Mouse (Mus musculus) heart, embryonic 10.5 days (tissue): ENCODE data around the gene Gm2056. TPM values are rescaled to one million over a fixed set of nuclear protein-coding genes. Genes with fewer than 3 reads are reported as not detected.
"Not testable (repeated sequence)": the region's sequence is repeated elsewhere in the genome, so short reads cannot be mapped to it uniquely, and the experiment has no call there.

Experiments
- DNase-seq: peaks from one replicate; pipeline ENCODE4 v3.0.0-alpha.2; 2017; ENCODE audit warnings: low spot score
- H3K27ac ChIP-seq: fragments of 300-500 bp; sonication (generic); 2 replicates; pipeline ENCODE4 v1.5.1; 2016; ENCODE audit warnings: mild to moderate bottlenecking
- H3K27me3 ChIP-seq: fragments of 300-500 bp; sonication (generic); 2 replicates; pipeline ENCODE4 v1.6.1; 2016; ENCODE audit warnings: mild to moderate bottlenecking; ENCODE audit not compliant: poor library complexity, insufficient read depth, severe bottlenecking
- H3K36me3 ChIP-seq: fragments of 300-500 bp; sonication (generic); 2 replicates; pipeline ENCODE4 v1.6.1; 2016; ENCODE audit warnings: mild to moderate bottlenecking, moderate library complexity
- H3K4me1 ChIP-seq: fragments of 300-500 bp; sonication (generic); 2 replicates; pipeline ENCODE4 v1.6.1; 2016; ENCODE audit warnings: mild to moderate bottlenecking
- H3K4me3 ChIP-seq: fragments of 300-500 bp; sonication (generic); 2 replicates; pipeline ENCODE4 v1.5.1; 2016; ENCODE audit warnings: mild to moderate bottlenecking, moderate library complexity
- H3K9me3 ChIP-seq: fragments of 300-500 bp; sonication (generic); 2 replicates; pipeline ENCODE4 v1.6.1; 2016; ENCODE audit warnings: mild to moderate bottlenecking, moderate library complexity
- WGBS: fragments of 180-500 bp; shearing (Covaris S2); methylation state at CpG from one replicate; pipeline ENCODE4 v1.1.7; 2016; 5-methylcytosine and 5-hydroxymethylcytosine counted together
- polyA plus RNA-seq: library from polyadenylated mRNA; unstranded; fragments of >200 nt; fragmentation: Nextera tagmentation; extraction: Ambion mirVana; gene quantifications from 2 replicates; pipeline ENCODE4 v1.2.1, GENCODE M21; 2016

Gene Gm2056
- not detected in 2 replicates for polyA plus RNA-seq

DNA sequence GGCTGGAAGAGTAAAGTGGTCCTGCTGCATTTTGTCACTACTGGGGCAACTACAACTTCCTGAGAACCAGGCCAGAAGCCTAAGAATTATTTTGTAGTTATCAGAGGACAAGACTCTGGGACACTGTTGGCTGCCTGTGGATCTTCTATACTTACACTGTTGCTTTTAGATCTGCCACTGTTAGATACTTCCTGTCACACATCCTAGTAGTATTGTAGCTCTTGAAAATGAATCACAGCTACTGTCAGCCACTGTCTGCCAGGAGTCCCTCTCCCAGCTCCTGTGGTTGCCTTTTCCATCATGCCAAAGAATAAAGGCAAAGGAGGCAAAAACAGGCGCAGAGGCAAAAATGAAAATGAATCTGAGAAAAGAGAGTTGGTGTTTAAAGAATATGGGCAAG lies at the start of gene Gm2056:
Gene Gm2056, plus strand, starts transcription at position 301 of the 400 bp plus-strand sequence.
- H3K36me3 ChIP-seq, H3K9me3 ChIP-seq, H3K27me3 ChIP-seq, H3K4me3 ChIP-seq, DNase-seq, H3K27ac ChIP-seq, H3K4me1 ChIP-seq: not testable (repeated sequence)
- 72% methylated on average over 1 of the region's 1 CpGs for WGBS

DNA sequence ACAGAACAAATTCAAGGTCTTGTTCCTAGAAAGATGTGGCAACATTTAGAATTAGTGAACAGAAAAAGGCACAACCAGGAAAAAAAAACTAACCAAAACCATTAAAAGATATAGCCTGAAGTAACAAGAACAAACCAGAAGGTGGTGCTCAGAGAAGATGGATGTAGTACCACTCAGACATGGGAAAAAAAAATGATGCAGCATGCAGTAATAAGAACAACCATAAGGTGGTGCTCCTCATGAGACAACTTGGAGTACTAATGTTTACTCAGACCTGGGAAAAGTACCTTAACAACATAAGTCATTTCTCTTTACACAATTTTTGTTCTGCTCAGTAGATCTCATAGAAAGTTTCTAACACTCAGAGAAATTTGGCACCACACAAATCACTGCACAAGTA lies 42.8 kb upstream of the Gm2056 start:
- not testable (repeated sequence) for H3K4me3 ChIP-seq, H3K4me1 ChIP-seq, H3K27ac ChIP-seq, DNase-seq, H3K9me3 ChIP-seq, H3K27me3 ChIP-seq, H3K36me3 ChIP-seq

DNA sequence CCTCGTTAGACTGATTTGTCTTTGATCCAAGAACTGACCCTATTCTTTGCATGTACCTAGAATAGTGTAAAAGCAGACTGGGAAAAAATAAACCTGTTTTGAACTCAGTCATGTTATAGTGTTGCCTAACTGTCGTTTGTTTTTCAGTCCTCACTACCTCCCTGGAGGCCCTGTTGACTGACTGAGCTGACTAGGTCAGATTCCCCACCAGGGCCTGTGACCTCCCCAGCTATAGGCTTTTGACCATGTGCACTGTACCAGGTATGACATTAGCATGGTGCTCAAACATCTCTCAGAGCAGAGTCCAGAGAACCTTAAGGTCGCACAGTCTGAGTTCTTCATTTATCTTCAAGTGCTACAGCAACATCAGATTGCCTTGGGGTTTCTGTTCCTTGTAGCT lies 22.7 kb upstream of the Gm2056 start:
- H3K9me3 ChIP-seq, DNase-seq, H3K27me3 ChIP-seq, H3K27ac ChIP-seq, H3K4me3 ChIP-seq, H3K4me1 ChIP-seq, H3K36me3 ChIP-seq: not testable (repeated sequence)
- WGBS = 64% methylated on average over 3 of the region's 3 CpGs

DNA sequence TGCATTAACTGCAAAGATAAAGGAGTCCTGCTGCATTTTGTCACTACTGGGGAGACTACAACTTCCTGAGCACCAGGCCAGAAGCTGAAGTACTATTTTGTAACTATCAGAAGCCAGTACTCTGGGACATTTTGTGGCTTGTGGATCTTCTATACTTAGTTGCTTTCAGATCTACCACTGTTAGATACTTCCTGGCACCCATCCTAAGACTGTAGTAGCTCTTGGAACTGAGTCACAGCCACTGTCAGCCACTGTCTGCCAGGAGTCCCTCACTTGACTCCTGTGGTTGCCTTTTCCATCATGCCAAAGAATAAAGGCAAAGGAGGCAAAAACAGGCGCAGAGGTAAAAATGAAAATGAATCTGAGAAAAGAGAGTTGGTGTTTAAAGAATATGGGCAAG lies 15.3 kb upstream of the Gm2056 start, which contains the start of gene Gm2075:
Gene Gm2075, plus strand, starts transcription at position 301 of the 400 bp plus-strand sequence.
- not testable (repeated sequence) for H3K4me1 ChIP-seq, H3K4me3 ChIP-seq
- WGBS = no CpG with 5 or more reads among the region's 1 CpGs

DNA sequence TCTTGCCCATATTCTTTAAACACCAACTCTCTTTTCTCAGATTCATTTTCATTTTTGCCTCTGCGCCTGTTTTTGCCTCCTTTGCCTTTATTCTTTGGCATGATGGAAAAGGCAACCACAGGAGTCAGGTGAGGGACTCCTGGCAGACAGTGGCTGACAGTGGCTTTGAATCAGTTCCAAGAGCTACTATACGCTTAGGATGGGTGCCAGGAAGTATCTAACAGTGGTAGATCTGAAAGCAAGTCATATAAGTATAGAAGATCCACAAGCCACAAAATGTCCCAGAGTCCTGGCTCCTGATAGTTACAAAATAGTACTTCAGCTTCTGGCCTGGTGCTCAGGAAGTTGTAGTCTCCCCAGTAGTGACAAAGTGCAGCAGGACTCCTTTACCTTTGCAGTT lies 8.1 kb upstream of the Gm2056 start, which contains the start of gene Gm6803:
Gene Gm6803, minus strand, starts transcription at position 101 of the 400 bp plus-strand sequence.
- H3K27me3 ChIP-seq, H3K36me3 ChIP-seq, H3K4me1 ChIP-seq, H3K9me3 ChIP-seq, H3K27ac ChIP-seq, H3K4me3 ChIP-seq, DNase-seq: not testable (repeated sequence)
- WGBS = 69% methylated on average over 2 of the region's 2 CpGs

More for the DNA sequence above, 15.3 kb upstream of the Gm2056 start, which contains the start of gene Gm2075:
- not testable (repeated sequence) for H3K9me3 ChIP-seq, H3K27me3 ChIP-seq, DNase-seq, H3K27ac ChIP-seq, H3K36me3 ChIP-seq

DNA sequence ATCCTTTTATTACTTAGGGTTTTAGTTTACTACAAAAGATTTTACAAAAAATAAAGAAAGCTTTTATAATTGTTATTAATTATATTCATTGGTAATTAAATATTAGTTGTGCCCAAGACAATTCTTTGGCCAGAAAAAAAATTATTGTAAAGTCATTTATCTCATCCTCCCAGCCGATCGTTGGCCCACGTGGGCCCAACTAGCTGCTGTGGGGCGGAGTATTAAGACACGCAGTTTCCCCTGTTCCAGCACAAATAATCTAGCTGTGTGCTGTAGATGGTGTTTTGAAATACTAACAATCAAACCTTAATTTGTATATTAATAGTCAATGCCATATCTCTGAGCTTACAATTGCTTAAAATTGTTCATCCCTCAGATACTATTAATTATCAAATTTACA lies 5.4 kb downstream of the Gm2056 start:
- H3K9me3 ChIP-seq, H3K27ac ChIP-seq, H3K4me1 ChIP-seq, H3K36me3 ChIP-seq, H3K4me3 ChIP-seq, H3K27me3 ChIP-seq, DNase-seq: not testable (repeated sequence)
- WGBS = 93% methylated on average over 5 of the region's 5 CpGs

DNA sequence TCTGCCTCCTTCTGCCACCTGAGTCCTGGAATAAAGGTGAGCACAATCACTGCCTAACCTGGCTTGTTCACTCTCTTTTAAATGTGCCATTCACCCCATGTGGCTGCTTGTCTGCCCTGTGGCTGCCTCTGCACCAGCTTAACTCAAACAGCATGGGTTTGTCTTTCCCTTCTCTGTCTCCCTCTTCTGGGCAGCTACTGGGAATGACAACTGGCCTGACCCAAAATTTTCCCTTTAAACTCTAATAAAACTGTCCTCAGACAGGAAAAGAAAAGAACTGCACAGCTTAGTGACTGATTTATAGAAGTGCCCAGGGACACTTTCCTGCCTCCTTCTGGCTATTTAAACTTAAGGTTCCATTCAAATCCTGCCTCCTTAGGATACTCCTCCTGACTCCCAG lies 12.3 kb downstream of the Gm2056 start:
- not testable (repeated sequence) for DNase-seq, H3K9me3 ChIP-seq, H3K27me3 ChIP-seq, H3K4me3 ChIP-seq, H3K36me3 ChIP-seq, H3K4me1 ChIP-seq, H3K27ac ChIP-seq

DNA sequence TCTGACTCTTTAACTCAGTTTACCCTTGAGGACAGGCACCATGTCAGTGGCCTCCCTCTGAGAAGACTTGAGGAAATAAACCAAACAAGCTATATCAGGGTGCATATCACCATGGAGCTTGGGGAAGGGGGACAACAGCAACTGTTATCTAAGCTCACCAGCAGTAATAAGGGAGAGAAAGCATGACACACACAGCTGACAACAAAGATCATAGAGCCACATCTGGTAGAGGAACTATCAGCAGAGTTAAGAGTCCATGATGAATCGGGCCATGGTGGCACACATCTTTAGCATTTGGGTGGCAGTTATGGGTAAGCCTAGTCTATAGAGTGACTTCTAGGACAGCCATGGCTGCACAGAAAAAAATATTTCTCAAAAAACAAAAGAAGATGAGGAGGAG lies 12.9 kb downstream of the Gm2056 start:
- H3K36me3 ChIP-seq, H3K4me3 ChIP-seq, DNase-seq, H3K27ac ChIP-seq, H3K9me3 ChIP-seq, H3K4me1 ChIP-seq, H3K27me3 ChIP-seq: not testable (repeated sequence)
- 73% methylated on average over 1 of the region's 1 CpGs for WGBS

DNA sequence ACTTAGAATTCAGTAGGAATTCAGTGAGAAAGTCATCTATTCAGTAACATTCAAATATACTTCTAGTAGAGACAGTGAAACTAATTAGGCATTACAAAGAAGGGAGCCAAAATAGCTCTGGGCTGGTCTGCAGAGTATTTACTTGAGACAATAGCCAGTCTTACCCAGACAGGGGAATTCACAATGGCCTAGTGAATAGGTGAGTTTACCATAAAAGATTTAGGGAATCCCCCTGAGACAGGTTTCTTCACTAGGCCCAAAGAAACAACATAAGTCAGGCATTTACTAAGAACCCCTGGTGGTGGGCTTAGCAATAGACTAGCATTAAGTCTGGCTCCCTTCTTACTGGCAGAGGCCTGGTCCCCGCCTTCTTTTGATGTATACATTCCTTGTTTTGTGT lies 18.4 kb downstream of the Gm2056 start:
- 62% methylated on average over 1 of the region's 1 CpGs for WGBS
- DNase-seq, H3K4me3 ChIP-seq: not testable (repeated sequence)

More for the DNA sequence above, 18.4 kb downstream of the Gm2056 start:
- H3K9me3 ChIP-seq, H3K27ac ChIP-seq, H3K27me3 ChIP-seq, H3K36me3 ChIP-seq, H3K4me1 ChIP-seq: not testable (repeated sequence)

Other genes starting within 250 kb of the Gm2056 start
- gene Gm21936, start 231.5 kb upstream of the Gm2056 start, polyA plus RNA-seq = not detected in 2 replicates
- not detected in 2 replicates for gene BB287469, start 210.4 kb upstream of the Gm2056 start, polyA plus RNA-seq
- gene Gm2001, start 184.7 kb upstream of the Gm2056 start, polyA plus RNA-seq = not detected in 2 replicates
- gene Gm2016, start 152.9 kb upstream of the Gm2056 start, polyA plus RNA-seq = not detected in 2 replicates
- not detected in 2 replicates for gene Gm2022, start 131.6 kb upstream of the Gm2056 start, polyA plus RNA-seq
- gene Gm2035, start 107.1 kb upstream of the Gm2056 start, polyA plus RNA-seq = not detected in 2 replicates
- not detected in 2 replicates for gene Gm2042, start 72.9 kb upstream of the Gm2056 start, polyA plus RNA-seq
- gene Gm2075, start 15.2 kb upstream of the Gm2056 start, polyA plus RNA-seq = not detected in 2 replicates
- gene Gm6803, start 8.2 kb upstream of the Gm2056 start, polyA plus RNA-seq = not detected in 2 replicates
- not detected in 2 replicates for gene Gm16368, start 56.7 kb downstream of the Gm2056 start, polyA plus RNA-seq
- gene Gm10436, start 155.1 kb downstream of the Gm2056 start, polyA plus RNA-seq = not detected in 2 replicates
- gene Gm8332, start 223.1 kb downstream of the Gm2056 start, polyA plus RNA-seq = not detected in 2 replicates
- gene Gm5662, start 247.5 kb downstream of the Gm2056 start, polyA plus RNA-seq = not detected in 2 replicates